Mouse (Mus musculus): Measurements from ENCODE around the gene Pnliprp2. TPM values are rescaled to one million over a fixed set of nuclear protein-coding genes. Genes with fewer than 3 reads are reported as not detected.

The Pnliprp2 gene
- total and polyA plus RNA-seq, 3 experiments: not detected

DNA sequence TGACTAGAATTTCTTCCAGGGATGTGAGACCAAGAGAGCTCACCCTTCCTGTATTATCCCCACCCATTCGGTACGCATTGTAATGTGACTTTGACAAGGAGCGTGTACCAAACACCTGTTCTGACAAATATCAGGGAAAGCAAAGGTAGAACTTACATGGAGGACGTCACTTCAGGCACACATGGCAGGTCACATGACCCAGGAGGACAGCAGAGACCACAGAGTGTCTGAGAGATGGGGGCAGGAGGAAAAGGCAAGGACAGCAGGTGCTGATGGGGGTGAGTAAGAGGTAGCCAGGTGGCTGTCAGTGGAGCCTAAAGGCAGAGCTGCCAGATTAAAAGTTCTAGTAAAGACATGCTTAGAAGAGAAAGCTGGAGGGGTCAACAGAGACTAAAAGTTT lies 16.8 kb upstream of the Pnliprp2 start:
- Histone ChIP-seq H3K36me3 (ENCODE audit: control insufficient read depth in 1 of 2, insufficient read depth in 2 of 2, low read length in 2 of 2) (no peaks in the 10 kb centered on the region), H3K4me1 (ENCODE audit: control insufficient read depth in 1 of 2, insufficient read depth in 2 of 2, low read length in 2 of 2) (no peaks in the 10 kb centered on the region), H3K27ac (ENCODE audit: control insufficient read depth, low read depth, low read length) (no peak overlapping the region), H3K9me3 (replicated peaks; ENCODE audit: insufficient read depth, low read length) (no peaks in the 10 kb centered on the region), H3K79me2 (ENCODE audit: control insufficient read depth, insufficient read depth, low read length, poor library complexity) (no peaks in the 10 kb centered on the region), H3K4me3 (ENCODE audit: control insufficient read depth in 1 of 2, insufficient read depth in 1 of 2, low read depth in 2 of 2, low read length in 2 of 2) (no peak overlapping the region), H3K27me3 (ENCODE audit: control insufficient read depth in 1 of 2, insufficient read depth in 2 of 2, low read length in 2 of 2) (no peaks in the 10 kb centered on the region), H3K9ac (ENCODE audit: control insufficient read depth, low read depth, low read length, poor library complexity, severe bottlenecking) (no peak overlapping the region)
- TF ChIP-seq RCOR1 (IDR thresholded peaks at IDR 0.05; ENCODE audit: low read depth, low read length) (no peak), POLR2AphosphoS2 (IDR thresholded peaks at IDR 0.05; ENCODE audit: low read length) (no peak), TCF12 (IDR thresholded peaks at IDR 0.05; ENCODE audit: low read depth, low read length) (no peak)
- no peak for DNase-seq (ENCODE audit: low read depth, low spot score)

DNA sequence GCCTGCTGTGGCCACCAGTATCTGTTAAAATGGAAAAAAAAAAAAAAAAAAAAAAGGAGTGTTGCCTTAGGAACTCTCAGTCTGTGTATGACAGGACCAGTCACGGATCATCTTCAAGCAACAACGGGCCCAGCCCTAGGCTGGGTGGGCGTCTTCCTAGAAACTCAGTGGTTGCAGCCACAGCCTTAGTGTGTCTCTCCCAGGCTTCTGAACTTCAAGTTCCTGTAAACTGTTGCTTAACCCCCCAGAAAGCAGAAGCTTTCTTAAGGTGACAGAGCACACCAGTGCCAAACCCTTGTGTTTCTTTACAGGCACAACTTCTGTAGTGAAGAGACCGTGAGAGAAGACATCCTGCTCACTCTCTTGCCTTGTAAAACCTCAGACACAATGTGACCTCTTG lies 15.8 kb upstream of the Pnliprp2 start:
- TF ChIP-seq MAZ (IDR thresholded peaks at IDR 0.05; ENCODE audit: low read depth, low read length): no peak
- no peak for TF ChIP-seq E2F4 (IDR thresholded peaks at IDR 0.05; ENCODE audit: borderline replicate concordance, low read depth, low read length)
- TF ChIP-seq MYB (IDR thresholded peaks at IDR 0.05; ENCODE audit: low read depth, low read length): no peak
- TF ChIP-seq USF2 (IDR thresholded peaks at IDR 0.05; ENCODE audit: borderline replicate concordance in 1 of 2, insufficient read depth in 1 of 2, low read depth in 1 of 2, low read length in 2 of 2): no peak
- no peak for TF ChIP-seq GABPA (IDR thresholded peaks at IDR 0.05; ENCODE audit: low read depth, low read length)
- TF ChIP-seq CHD2 (IDR thresholded peaks at IDR 0.05; ENCODE audit: low read length): no peak
- no peak for TF ChIP-seq MYC (IDR thresholded peaks at IDR 0.05; ENCODE audit: low read depth, low read length)
- Histone ChIP-seq H3K27me3 (ENCODE audit: control insufficient read depth in 1 of 2, insufficient read depth in 2 of 2, low read length in 2 of 2) (no peaks in the 10 kb centered on the region), H3K9ac (ENCODE audit: control insufficient read depth, low read depth, low read length, poor library complexity, severe bottlenecking) (no peak overlapping the region), H3K4me1 (ENCODE audit: control insufficient read depth in 1 of 2, insufficient read depth in 2 of 2, low read length in 2 of 2) (no peaks in the 10 kb centered on the region), H3K27ac (ENCODE audit: control insufficient read depth, low read depth, low read length) (no peak overlapping the region), H3K79me2 (ENCODE audit: control insufficient read depth, insufficient read depth, low read length, poor library complexity) (no peaks in the 10 kb centered on the region), H3K9me3 (replicated peaks; ENCODE audit: insufficient read depth, low read length) (no peaks in the 10 kb centered on the region), H3K4me3 (ENCODE audit: control insufficient read depth in 1 of 2, insufficient read depth in 1 of 2, low read depth in 2 of 2, low read length in 2 of 2) (no peak overlapping the region), H3K36me3 (ENCODE audit: control insufficient read depth in 1 of 2, insufficient read depth in 2 of 2, low read length in 2 of 2) (no peaks in the 10 kb centered on the region)
- DNase-seq (ENCODE audit: low read depth, low spot score): no peak

DNA sequence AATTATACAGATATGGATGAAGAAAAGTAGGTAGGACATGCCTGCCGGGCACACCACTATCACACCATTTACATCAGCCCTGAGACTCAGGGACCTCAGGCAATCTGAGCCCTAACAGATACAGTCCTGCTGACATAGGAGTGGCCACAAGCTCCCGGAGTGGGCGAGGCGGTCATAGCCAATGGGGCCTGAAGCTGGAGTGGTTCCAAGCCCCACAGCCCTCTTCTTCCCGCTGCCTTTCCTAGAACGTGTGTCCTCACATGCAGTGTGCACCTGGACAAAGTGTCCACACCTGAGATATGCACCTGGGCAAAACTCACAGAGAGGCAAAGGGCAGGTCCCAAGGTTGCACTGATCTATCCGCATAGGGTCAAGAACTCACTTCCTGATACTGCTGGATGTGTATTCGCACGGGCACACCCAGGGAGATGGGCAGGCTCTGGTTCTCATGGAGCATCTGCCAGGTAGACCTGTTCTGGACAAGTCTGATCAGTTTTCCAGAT lies 12.0 kb upstream of the Pnliprp2 start:
- DNase-seq (ENCODE audit: low read depth, low spot score): no peak

More for the DNA sequence above, 12.0 kb upstream of the Pnliprp2 start:
- H3K79me2 ChIP-seq (ENCODE audit: control insufficient read depth, insufficient read depth, low read length, poor library complexity): no peaks in the 10 kb centered on the region
- no peak overlapping the region for H3K27ac ChIP-seq (ENCODE audit: control insufficient read depth, low read depth, low read length)
- H3K36me3 ChIP-seq (ENCODE audit: control insufficient read depth in 1 of 2, insufficient read depth in 2 of 2, low read length in 2 of 2): no peaks in the 10 kb centered on the region
- no peaks in the 10 kb centered on the region for H3K27me3 ChIP-seq (ENCODE audit: control insufficient read depth in 1 of 2, insufficient read depth in 2 of 2, low read length in 2 of 2)
- H3K9me3 ChIP-seq (replicated peaks; ENCODE audit: insufficient read depth, low read length): no peaks in the 10 kb centered on the region
- no peak overlapping the region for H3K4me3 ChIP-seq (ENCODE audit: control insufficient read depth in 1 of 2, insufficient read depth in 1 of 2, low read depth in 2 of 2, low read length in 2 of 2)
- no peak overlapping the region for H3K9ac ChIP-seq (ENCODE audit: control insufficient read depth, low read depth, low read length, poor library complexity, severe bottlenecking)
- TF ChIP-seq SIN3A (IDR thresholded peaks at IDR 0.05; ENCODE audit: low read length): no peak
- TF ChIP-seq GATA1 (IDR thresholded peaks at IDR 0.05; ENCODE audit: low read depth, low read length): no peak
- TF ChIP-seq CHD2 (IDR thresholded peaks at IDR 0.05; ENCODE audit: low read length): no peak
- no peak for TF ChIP-seq RAD21 (IDR thresholded peaks at IDR 0.05; ENCODE audit: low read depth, low read length)
- TF ChIP-seq CTCF (IDR thresholded peaks at IDR 0.05 in 2 of 3, conservative IDR thresholded peaks at IDR 0.05 in 1 of 3; ENCODE audit: control insufficient read depth in 1 of 3, insufficient read depth in 1 of 3, low read depth in 2 of 3, low read length in 3 of 3, poor library complexity in 1 of 3, severe bottlenecking in 1 of 3): no peak
- TF ChIP-seq MAX (IDR thresholded peaks at IDR 0.05; ENCODE audit: low read length): no peak
- no peak for TF ChIP-seq ZKSCAN1 (IDR thresholded peaks at IDR 0.05; ENCODE audit: low read depth, low read length)
- H3K4me1 ChIP-seq (ENCODE audit: control insufficient read depth in 1 of 2, insufficient read depth in 2 of 2, low read length in 2 of 2): no peaks in the 10 kb centered on the region
